Mouse (Mus musculus) cerebellum, adult 9-11 months (tissue): Measurements from ENCODE around the gene Tac2.
A peak's percentile ranks its signal among the peaks of the same experiment; 100 is the strongest.

ENCODE experiments used
- DNase-seq: peaks from one replicate; pipeline ENCODE4 v3.0.0; 2022

The Tac2 gene

DNA sequence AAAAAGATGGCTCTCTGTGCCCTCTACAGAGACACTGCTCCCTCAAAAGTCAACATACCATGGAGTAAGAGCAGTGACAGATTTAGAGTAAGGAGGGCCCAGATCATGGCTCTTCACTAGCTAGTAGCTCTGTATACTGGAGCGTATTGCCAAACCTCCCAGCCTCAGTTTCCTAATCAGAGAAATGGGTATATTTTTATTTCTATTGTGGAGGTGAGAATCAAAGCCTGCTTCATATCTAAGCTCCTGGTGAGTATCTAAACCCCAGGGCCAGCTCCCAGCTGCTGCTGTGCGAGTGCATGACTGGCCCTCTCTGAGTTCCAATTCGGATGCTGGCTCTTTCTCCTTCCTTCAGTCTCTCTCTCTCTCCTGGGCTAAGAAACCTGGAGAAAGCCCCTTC is at the start of gene Tac2:
Gene Tac2, plus strand, starts transcription at position 301 of the 400 bp plus-strand sequence.
- DNase-seq, result no peak

DNA sequence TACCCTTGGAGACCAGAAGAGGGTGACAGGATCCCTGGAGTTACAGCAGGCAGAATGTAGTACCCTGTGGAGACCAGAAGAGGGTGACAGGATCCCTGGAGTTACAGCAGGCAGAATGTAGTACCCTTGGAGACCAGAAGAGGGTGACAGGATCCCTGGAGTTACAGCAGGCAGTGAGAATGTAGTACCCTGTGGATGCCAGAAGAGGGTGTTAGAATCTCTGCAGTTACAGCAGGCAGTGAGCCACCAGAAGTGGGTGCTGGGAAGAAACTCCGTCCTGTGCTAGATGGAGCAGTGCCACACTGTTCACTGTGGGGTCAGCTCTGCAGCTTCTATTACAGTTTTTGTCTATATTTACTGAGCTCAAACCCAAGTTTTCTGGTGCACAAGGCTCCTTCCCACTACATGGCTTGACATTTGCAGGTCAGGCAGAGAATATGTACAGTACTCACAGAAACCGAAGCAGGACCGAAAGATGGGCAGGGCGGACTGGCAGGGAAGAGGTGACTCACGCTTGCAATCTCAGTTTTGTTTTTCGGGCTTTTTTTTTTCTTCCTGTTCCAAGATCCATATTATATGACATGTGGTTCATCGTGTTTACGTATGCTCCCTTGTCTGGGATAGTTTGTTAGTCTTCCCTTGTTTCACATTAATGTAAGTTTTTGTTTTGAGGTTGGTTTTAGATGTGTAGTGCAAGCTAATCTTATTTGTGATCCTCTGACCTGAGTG is 49.3 kb upstream of the Tac2 start:
- DNase-seq, result peak; percentile 92

GRCm38 (mm10) chr10:127675859-127676398 is 48.3 kb upstream of the Tac2 start:
- peak; percentile 52 for DNase-seq

DNA sequence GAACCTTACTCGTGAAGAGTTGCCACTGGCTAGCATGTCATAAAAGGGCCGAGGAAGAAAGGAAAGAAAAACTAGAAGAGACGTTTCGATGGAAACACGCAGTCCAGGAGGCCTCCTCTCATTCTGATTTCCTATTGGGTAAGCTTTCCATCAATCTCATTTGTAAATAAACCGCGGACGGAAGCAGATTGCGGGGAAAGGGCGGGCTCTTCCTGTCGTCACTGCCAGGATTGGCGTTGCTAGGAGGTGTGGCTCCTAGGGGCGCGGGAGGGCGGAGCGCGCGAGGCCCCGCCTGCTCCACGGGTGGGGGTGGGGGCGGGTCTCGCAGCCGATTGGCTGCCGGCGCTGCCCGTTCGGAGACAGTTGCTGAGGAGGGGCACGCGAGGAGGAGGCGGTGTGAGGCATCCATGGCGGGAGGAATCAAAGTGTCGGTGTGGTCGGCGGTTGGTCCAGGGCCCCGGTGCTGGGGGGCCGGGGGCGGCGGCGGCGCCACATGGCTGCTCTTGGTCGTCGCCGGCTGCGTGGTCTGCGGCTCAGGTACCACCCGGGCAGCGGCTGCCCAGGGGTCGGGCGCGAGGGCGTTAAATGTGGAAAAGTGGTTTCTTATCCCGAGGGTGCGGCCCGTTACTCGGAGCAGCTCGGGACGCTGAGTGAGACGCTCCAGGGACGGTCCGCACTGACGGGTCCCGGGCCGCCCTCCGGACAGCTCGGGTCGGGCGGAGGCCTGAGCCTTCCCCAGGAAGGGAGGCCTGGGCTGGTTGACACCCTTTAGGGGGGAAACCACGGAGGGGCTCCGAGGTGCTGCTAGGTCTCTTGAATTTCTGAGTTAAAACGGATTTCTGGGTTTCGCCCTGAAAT is 47.4 kb upstream of the Tac2 start:
- DNase-seq, result peak; percentile 95

DNA sequence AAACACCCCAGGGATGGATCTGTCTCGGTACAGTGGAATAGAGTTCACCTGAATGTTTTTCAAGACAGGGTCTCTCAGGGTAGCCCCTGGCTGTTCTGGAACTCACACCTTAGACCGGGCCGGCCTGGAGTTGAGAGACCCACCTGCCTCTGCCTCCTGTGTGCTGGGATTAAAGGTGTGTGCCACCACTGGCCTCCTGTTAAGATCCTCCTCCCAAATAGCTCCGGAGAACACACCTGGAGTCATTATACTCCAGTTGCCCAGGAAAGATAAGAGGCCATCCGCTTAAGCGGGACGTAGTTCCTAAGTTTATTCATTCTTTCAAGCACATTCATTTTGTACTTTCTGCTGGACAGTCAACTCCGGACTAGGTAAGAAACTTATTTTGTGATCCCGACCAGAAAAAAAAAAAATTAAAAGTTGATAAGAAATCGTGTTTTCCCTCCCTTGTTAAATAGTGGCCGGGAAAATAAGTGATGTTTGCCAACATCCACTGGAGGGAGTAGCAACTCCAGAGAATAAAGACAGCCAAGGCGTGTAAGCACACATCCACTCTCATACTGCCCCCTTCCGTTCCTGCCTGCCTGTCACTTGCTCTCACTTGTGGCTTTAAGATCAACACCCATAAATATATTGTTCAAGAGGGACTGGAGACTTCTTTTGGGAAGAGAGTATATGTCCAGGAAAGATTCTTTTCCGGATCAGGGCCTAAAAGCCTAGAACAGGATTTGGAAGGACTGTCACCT is 46.5 kb upstream of the Tac2 start:
- peak; percentile 75 for DNase-seq

GRCm38 (mm10) chr10:127679208-127679607 is 45.1 kb upstream of the Tac2 start:
- peak; percentile 15 for DNase-seq

DNA sequence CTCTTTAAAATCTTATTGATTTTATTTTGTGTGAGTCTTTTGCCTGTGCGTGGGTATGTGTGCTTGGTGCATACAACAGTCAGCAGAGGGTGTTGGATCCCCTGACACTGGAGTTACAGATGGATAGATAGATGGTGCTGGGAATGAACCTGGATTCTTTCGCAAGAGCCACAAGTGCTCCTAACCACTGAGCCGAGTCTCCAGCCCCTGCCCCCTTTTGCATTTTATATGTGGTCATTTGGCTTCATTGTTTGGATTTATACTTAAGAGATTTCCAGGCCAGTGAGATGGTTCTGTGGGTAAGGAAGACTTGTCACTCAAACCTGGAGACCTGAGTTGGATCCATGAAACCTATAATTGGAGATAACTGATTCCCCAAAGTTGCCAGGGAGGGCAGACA is 44.4 kb upstream of the Tac2 start:
- DNase-seq, result no peak

GRCm38 (mm10) chr10:127682886-127683285 is 41.4 kb upstream of the Tac2 start:
- no peak for DNase-seq

- DNase-seq, result no peak
These were observed 33.2 kb upstream of the Tac2 start for GRCm38 (mm10) chr10:127691053-127691452.

GRCm38 (mm10) chr10:127694636-127695035 is 29.6 kb upstream of the Tac2 start:
- DNase-seq, result peak; percentile 9

DNA sequence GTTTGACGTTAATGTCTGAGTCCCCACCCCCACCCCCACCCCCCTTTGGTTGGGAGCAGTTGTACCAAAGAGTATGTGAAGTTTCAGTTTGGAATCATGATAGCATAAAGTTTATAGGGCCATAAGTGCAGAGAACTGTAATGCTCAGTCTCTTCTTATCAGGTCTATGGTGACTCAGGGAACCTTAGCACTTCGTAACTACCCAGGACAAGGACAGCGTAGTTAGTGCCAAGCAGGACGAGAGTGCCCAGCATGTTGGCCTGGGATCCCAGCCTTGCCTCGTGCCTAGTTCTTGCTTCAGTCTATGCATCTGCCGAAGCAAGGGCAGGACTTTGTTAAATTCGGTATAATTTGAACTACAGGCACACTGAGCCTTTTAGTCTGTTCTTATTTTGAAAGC is 28.5 kb upstream of the Tac2 start:
- DNase-seq, result no peak

DNA sequence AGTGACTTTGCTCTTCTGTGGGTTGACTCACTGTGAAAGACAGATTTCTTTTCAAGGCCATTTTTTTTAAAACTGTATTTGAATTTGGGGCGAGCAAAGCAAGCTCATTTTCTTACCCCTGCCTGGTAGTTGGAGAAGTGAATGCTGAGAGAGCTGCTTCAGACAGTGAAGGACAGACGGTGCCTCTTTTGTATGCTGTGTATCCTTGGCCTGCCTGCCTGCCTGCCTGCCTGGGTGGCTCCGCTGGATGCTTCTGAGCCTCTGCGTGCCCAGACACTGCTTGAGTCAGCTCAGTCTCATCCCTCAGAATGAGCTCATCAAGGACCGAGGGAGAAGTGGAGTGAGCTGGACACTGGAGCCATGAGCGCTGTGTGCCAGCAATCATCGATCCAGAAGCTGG is 25.3 kb upstream of the Tac2 start:
- no peak for DNase-seq

DNA sequence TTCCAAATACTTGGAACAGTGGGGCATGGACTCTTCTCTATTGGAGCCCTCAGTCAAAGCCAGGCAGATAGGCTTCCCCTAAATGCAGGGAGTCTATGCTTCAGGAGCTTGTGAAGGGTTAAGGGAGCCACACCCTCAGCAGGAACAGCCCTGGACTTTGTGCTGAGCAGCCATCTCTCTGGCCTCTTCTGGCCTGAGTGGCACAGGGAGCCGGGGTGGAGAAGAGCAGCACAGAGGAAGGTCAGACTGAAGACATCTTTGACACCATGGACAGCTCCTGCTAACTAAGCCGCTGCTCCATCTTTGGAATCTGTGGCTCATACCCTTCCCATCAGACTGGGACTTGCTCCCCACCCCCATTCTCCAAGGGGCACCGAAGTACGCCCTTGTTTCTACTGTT is 21.0 kb upstream of the Tac2 start:
- DNase-seq, result no peak

DNA sequence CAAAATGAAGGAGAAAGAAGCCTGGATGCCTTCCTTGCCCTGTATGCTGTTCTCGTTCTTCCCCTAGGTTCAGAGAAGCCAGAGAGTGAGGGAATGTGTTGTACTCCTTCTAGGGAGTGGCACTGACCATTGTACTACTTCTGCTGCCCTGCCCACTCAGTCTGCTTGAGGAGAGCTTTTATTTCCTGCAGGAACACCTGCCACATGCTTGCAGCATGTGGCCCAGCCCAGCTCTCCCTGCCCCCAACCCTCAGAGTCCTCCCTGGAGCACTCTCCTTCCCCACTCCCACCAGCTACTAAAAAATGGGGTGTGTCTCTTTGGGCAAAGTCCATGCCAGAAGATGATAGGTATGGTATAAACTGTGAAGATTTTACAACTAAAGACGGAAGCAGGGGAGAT is 20.0 kb upstream of the Tac2 start:
- DNase-seq, result no peak

DNA sequence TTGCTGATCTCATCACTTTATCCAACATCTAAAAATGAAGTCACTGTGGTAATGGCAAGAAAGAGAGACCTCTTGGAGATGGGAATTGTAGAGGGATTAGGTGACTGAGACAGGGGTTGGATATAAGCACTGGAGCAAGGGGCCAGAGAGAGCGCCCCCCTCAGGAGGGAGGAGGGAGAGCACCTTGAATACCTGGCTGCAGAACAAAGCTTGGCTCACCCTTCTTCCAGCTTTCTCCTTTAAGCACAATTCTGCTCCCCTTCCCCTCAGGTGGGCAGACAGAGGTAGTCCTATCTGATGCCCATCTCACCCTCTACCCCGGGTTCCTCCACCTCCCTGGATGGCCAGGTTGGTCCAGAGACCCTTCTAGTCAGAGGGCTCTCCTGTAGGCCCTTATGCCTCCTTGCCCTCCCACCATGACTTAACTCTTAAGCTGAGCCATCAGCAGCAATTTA is 19.5 kb upstream of the Tac2 start, which contains the start of gene Myo1a:
Gene Myo1a, plus strand, starts transcription at position 405 of the 455 bp plus-strand sequence.
- DNase-seq, result no peak

DNA sequence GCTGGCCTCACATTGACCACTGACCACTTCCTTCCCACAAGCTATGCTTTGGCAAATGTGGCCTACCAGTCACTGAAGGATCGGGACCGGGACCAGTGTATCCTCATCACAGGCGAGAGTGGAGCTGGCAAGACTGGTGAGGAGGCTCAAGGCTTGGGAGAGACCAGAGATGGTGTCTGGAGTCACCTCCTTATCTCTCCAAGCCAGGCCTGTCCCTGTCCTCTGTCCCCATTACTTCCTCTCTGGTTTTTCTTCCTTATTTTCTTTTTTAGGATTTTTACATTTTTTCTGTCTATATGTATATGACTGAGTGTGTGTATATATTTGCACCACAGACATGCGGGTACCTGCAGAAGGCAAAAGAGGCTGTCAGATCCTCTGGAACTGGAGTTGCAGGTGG is 18.5 kb upstream of the Tac2 start:
- DNase-seq, result no peak

DNA sequence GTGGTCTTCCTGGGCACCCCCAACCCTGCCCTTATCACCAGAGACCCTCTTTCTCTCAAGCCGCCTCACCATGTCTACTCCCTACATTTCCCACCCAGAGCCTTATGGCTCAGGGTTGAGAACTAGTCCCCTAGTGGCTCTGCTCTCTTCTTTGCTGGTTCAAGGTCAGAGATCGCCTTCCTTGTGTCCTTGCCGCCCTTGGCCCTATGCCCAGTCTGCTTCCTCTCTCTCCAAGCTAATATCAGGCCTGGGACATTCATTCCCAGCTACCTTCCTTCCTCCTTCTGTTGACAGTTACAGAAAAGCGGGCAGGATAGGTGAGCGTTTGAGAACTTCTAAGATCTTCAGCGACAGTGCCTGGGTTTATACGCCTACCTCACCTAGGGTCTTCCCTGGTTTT is 16.6 kb upstream of the Tac2 start:
- DNase-seq, result no peak

GRCm38 (mm10) chr10:127708850-127709370 is 15.4 kb upstream of the Tac2 start:
- DNase-seq, result no peak

DNA sequence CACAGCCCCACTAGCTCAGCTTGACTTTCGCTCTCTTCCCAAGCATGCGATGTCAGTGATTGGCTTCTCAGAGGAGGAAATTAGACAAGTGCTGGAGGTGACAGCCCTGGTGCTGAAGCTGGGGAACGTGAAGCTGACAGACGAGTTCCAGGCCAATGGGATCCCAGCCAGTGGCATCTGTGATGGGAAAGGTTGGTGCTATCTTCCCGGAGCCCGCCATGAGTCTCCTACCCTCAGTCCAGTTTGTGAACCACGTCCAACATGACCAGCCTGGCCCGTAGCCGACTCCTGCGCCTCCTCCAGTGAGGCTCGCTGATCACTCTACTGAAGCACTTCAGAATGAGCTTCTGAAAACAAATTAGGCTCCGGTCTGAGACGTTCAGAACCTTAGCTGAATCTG is 13.9 kb upstream of the Tac2 start:
- DNase-seq, result no peak

- no peak for DNase-seq
These were observed 11.5 kb upstream of the Tac2 start for GRCm38 (mm10) chr10:127712736-127713135.

- DNase-seq, result no peak
These were observed 2.4 kb upstream of the Tac2 start for GRCm38 (mm10) chr10:127721671-127722418.

- DNase-seq, result no peak
These were observed 858 bp downstream of the Tac2 start for GRCm38 (mm10) chr10:127725136-127725535.
